Mouse (Mus musculus) heart, adult 2 months (tissue): ENCODE data around the gene Dclre1a.
"Not testable (repeated sequence)": the region's sequence is repeated elsewhere in the genome, so short reads cannot be mapped to it uniquely, and the experiment has no call there.

Experiments
- CTCF ChIP-seq: fragments of 200-600 bp; IDR thresholded peaks from 2 replicates; pipeline ENCODE4 v1.8.1; 2022; ENCODE audit warnings: antibody characterized with exemption, mild to moderate bottlenecking, moderate library complexity
- EP300 ChIP-seq: fragments of 200-500 bp; IDR thresholded peaks from 2 replicates; pipeline ENCODE4 v1.6.1; 2011; ENCODE audit warnings: low read depth, low read length, control low read depth; ENCODE audit not compliant: insufficient read depth
- POLR2A ChIP-seq: fragments of 200-500 bp; IDR thresholded peaks from 2 replicates; pipeline ENCODE4 v1.6.1; 2011; ENCODE audit warnings: mild to moderate bottlenecking, low read depth, low read length, control low read depth; ENCODE audit not compliant: insufficient read depth

GRCm38 (mm10) chr19:56503069-56503468 lies 45.0 kb downstream of the Dclre1a start:
- TF ChIP-seq EP300, POLR2A, CTCF: not testable (repeated sequence)
